Mouse (Mus musculus): ENCODE data around the gene Muc3.
"Not testable (repeated sequence)": the region's sequence is repeated elsewhere in the genome, so short reads cannot be mapped to it uniquely, and the experiment has no call there.

Muc3 gene

DNA sequence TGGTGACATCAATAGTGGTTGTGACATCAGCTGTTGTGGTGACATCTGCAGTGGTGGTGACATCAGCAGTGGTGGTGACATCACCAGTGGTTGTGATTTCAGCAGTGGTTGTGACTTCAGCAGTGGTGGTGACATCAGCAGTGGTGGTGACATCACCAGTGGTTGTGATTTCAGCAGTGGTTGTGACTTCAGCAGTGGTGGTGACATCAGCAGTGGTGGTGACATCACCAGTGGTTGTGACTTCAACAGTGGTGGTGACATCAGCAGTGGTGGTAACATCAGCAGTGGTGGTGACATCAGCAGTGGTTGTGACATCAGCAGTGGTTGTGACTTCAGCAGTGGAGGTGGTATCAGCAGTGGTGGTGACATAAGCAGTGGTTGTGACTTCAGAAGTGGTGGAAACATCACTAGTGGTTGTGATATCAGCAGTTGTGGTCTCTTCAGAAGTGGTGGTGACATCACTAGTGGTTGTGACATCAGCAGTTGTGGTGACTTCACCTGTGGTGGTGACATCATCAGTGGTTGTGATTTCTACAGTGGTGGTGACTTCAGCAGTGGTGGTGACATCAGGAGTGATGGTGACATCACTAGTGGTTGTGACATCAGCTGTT, at the start of gene Muc3:
Muc3 (minus strand) TSS at position 51 of the 611 bp plus-strand sequence.
- in situ Hi-C loops (cut with MboI; ENCODE audit: low pct_unique_long_range_greater_than_20kb in 1 of 2, low sequenced_read_pairs in 2 of 2, unreplicated experiment in 1 of 2) = not testable (repeated sequence)

DNA sequence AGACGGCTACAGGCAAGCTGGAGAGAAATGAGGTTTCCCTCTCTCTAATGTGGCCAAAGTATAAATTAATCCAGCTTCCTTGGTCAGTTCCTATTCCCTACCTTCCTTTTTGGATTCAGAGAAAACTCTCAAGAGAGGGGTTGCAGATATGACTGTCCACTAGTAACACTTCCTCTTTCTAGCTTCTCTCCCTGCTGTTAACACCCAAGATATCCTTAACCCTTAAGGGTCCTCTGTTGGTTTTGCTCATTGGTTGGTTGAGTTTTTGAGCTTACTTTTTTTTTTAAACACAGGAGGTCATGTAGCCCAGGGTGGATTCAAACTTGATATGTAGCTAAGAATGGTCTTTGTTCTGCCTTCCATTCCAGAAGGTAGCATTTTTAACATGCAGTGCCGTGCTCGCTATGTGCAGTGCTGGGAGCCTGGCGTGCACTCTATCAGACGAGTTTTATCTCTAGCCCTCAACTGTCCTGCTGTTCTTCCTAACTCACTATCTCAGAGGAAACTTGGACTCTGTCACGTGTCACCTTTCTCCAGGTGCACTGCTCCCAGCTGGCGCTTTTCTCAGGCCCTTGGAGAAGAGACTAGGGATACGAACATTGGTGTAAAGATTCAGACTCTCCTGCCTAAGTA, 45.5 kb upstream of the Muc3 start:
- in situ Hi-C loops (cut with MboI; ENCODE audit: low pct_unique_long_range_greater_than_20kb in 1 of 2, low sequenced_read_pairs in 2 of 2, unreplicated experiment in 1 of 2) = no loop called here

DNA sequence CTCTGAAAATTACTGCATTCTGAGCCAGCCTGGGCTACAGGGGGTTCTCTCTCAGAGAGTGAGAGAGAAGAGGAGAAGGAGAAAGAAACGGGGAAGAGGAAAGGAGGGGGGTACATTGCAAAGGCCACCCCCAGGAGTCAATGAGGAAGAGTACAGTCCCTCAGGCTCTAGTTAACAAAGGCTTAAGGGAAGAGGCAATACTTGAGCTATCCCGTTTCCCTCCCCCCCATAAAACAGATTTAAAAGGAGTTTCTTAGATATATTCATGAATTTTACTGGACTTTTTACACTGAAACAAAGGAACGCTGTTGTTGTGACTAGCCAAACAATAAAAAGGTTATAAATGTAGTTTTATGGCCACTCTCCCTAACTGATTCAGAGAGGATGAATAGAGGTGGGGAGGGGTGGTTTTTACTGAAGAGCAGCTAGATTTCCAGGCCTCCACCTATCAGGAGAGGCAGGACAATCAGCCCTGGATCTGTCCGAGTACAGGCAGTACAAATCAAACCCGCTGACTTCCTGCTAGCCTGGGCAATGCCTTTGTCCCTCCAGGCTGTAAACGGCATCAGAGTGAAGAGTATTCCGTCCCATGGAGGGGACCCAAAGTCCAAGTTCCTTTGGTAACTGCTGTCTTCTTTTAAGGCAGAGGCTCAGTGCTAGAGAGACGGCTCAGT, 44.3 kb upstream of the Muc3 start:
- in situ Hi-C loops (cut with MboI; ENCODE audit: low pct_unique_long_range_greater_than_20kb in 1 of 2, low sequenced_read_pairs in 2 of 2, unreplicated experiment in 1 of 2) = no loop called here

DNA sequence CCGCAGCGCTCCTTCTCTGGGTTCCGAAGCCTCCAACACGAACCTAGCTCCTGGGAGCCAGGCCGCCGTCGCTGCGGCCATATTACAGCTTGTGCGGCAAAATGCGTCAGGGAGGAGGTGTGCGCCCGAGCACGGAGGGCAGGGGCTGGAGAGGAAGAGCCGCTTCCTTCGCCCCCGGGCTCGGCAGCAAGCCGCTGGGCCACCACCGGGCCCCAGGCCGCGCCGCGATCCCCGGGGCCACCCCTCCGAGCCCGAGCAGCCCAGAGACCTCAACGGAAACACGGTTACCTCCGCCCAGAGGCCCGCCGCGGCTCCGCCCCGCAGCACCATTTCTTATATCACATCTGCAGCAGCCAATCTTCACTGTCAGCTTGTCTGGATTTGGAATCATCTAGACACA, 40.2 kb upstream of the Muc3 start:
- in situ Hi-C loops (cut with MboI; ENCODE audit: low pct_unique_long_range_greater_than_20kb in 1 of 2, low sequenced_read_pairs in 2 of 2, unreplicated experiment in 1 of 2) = no loop called here

DNA sequence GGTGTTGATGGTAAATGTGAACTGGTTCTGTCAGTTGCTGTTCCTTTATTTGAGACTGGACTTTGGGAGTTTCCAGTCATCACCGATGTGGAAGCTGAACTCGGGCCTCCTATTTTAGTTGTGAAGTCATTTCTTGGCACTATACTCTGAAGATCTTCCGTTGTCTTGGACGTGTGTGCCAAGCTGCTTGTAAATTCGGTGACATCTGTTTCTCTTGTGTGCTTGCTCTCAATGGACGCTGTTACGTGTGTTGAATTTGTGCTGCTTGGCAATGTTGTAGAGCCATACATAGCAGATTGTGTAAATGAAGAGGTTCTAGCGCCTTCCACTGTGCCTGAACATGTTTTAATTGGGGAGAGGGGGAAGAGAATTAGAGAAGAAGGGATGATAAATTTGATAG, 36.2 kb upstream of the Muc3 start:
- in situ Hi-C loops (cut with MboI; ENCODE audit: low pct_unique_long_range_greater_than_20kb in 1 of 2, low sequenced_read_pairs in 2 of 2, unreplicated experiment in 1 of 2) = no loop called here

DNA sequence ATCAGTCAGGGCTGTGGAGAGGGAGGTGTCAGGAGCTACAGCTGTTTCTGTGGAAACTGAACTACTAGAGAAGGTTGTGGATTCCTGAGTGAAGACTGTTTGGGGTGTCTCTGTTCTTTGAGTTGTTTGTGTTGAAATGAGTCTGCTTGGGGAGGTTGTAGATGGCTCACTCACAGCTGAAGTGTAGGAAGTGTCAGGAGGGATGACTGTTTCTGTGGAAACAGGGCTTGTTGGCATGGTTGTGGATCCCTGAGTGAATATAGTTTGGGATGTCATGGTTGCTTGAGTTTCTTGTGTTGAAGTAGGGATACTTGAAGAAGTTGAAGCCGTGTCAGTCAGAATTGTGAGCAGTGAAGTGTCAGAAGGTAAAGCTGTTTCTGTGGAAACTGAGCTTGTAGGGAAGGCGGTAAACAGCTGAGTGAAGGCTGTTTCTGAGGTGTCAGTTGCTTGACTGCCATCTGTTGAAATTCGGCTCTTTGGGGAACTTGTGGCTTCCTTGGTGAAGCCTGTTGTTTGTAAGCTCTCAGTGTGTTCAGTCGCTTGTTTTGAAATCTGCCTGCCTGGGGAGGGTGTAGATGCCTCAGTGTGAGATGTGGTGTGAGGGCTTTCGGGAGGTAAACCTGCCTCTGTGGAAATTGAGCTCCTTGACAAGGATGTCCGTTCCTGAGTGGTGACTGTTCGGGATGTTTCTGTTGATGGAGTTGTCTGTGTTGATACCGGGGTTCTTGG, 30.7 kb upstream of the Muc3 start:
- in situ Hi-C loops (cut with MboI; ENCODE audit: low pct_unique_long_range_greater_than_20kb in 1 of 2, low sequenced_read_pairs in 2 of 2, unreplicated experiment in 1 of 2) = no loop called here

DNA sequence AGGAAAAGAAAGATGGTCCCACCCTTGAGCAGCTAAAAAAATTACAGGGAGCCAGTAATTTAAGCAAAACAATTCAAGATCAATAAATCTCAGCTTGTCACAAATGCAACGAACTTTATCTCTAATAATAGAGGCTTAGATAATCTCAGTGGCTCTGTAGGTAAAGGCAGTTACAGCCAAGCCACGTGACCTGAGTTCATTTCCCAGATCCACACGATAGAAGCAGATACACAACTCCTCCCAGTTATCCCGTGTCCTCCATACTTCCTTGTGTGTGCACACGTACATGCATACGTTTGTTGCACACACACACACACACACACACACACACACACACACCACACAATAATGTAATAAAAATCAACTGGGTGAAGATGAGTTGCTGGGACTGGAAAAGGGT, 24.8 kb upstream of the Muc3 start:
- in situ Hi-C loops (cut with MboI; ENCODE audit: low pct_unique_long_range_greater_than_20kb in 1 of 2, low sequenced_read_pairs in 2 of 2, unreplicated experiment in 1 of 2) = no loop called here

DNA sequence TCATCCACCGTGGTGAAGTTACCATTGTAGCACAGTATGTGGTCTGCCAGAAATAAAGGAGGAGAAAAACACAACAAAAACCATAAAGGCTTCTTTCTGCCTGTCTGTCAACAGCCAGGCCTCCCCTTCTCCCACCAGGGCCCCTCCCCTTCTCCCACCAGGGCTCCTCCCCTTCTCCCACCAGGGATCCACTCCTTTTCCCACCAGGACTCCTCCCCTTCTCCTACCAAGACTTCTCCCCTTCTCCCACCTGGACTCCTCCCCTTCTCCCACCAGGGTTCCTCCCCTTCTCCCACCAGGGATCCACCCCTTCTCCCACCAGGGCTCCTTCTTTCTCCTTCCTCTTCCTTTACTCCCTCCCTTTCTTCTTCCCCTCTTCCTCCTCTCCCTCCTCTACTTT, 23.5 kb upstream of the Muc3 start:
- in situ Hi-C loops (cut with MboI; ENCODE audit: low pct_unique_long_range_greater_than_20kb in 1 of 2, low sequenced_read_pairs in 2 of 2, unreplicated experiment in 1 of 2) = no loop called here

DNA sequence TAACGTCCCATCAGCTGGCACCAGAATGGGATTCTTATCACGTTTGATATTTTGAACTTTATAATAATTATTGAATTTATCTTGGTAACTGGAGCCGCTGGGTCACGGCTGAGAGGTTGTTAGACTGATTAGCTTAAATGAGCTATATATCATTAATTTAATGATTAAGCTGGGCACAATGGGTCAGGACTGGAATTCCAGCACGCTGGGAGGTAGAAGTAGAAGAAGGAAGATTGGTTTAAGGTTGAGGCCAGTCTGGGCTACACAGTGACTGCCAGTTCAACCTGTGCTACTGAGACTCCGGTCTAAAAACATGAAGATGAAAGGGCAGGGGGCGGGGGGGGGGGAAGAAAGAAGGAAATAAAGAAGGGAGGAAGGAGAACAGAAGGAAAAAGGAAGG, 22.4 kb upstream of the Muc3 start:
- in situ Hi-C loops (cut with MboI; ENCODE audit: low pct_unique_long_range_greater_than_20kb in 1 of 2, low sequenced_read_pairs in 2 of 2, unreplicated experiment in 1 of 2) = no loop called here

DNA sequence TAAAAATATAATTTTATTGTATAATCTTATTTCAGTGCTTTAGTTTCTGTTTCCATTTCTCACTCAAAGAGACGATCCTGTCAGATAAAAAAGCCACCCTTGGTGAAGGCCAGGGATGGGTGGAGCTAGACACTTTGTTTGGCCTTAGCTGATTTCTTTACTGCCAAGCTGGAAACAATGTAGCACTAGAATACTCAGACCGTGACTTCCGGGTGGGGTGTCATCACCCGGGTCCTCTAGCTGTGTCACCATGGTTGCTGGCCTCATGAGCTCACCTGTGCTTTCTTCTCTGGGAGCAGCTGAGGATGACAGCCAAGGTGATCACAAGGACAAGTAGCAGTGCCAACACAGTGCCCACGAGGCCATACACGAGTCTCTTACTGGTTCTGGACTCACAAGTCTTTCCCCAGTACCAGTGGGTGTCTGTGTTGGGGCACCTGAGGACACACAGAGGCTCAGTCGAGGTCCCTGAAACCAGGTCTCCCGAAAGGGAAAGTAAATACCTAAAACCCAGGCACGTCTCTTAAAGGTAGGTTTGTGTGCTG, 21.8 kb upstream of the Muc3 start:
- in situ Hi-C loops (cut with MboI; ENCODE audit: low pct_unique_long_range_greater_than_20kb in 1 of 2, low sequenced_read_pairs in 2 of 2, unreplicated experiment in 1 of 2) = no loop called here

DNA sequence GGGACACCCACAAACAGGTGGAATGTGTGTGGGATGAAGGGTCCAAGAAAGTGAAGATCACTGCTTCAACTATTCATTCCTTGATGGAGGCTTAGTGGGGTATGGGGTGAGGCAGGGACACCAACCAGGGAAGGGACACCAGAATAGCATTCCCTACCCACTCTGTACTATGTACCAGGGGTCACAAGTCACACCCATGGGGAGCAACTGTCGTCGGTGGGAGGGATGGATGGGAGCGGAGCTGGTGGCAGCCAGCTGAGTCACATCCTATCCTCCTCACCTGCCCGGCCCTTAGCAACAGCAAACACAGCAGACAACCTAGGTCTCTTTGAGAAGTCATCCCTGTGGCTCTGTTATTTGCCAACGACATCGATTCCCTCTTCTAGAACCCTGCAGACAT, 18.4 kb upstream of the Muc3 start:
- in situ Hi-C loops (cut with MboI; ENCODE audit: low pct_unique_long_range_greater_than_20kb in 1 of 2, low sequenced_read_pairs in 2 of 2, unreplicated experiment in 1 of 2) = no loop called here

DNA sequence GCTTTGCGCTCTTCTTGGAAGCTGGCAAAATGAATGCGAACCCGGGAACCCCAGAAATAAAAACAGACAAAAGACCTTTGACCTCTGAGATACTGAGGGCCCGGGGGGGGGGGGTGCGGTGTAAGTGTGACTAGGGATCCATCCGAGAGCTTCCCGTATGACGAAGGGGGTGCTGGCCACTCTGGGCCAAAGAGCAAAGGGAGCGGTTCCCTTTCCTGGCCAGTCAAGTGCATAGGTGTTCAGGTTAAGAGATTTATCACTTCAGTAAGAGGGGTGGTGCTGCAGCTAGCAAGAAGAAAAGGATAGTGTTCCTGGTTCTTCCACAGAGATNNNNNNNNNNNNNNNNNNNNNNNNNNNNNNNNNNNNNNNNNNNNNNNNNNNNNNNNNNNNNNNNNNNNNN, 16.9 kb upstream of the Muc3 start:
- in situ Hi-C loops (cut with MboI; ENCODE audit: low pct_unique_long_range_greater_than_20kb in 1 of 2, low sequenced_read_pairs in 2 of 2, unreplicated experiment in 1 of 2) = no loop called here

DNA sequence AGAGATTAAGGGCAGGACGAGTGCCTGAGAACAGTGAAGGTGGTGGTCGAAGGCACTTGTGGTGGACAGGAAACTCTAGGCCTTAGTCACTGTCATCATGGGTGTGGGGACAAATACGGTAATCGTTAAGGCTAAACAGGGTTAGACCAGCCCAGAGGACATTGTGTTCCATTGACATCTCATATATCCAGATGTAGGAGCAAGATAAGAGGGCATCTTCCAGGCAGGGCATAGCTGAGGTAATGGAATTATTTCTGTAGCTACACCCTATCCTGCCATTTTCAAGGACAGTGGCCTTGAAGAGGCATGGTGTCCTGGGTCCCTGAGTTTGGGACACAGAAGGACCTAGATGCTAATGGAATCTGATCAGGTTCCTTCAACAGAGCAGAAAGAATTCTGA, 12.7 kb upstream of the Muc3 start:
- in situ Hi-C loops (cut with MboI; ENCODE audit: low pct_unique_long_range_greater_than_20kb in 1 of 2, low sequenced_read_pairs in 2 of 2, unreplicated experiment in 1 of 2) = no loop called here

DNA sequence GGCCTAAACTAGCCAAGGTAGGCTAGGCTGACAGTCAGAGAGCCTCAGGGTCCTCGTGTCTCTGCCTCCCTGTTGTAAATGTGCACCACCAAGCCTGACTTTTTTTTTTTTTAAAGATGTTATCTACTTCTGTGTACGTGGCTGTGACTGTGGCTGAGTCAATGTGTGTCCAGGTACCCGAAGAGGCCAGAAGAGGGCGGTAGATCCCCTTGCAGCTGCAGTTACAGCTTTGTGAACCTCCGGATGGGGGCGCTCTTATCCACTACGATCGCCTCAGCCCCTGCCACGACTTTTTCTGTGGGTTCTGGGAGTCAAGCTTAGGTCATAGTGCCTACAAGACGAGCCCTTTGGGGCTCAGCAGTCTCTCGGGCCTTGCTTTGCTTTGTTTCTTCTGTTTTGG, 10.3 kb upstream of the Muc3 start:
- in situ Hi-C loops (cut with MboI; ENCODE audit: low pct_unique_long_range_greater_than_20kb in 1 of 2, low sequenced_read_pairs in 2 of 2, unreplicated experiment in 1 of 2) = no loop called here

DNA sequence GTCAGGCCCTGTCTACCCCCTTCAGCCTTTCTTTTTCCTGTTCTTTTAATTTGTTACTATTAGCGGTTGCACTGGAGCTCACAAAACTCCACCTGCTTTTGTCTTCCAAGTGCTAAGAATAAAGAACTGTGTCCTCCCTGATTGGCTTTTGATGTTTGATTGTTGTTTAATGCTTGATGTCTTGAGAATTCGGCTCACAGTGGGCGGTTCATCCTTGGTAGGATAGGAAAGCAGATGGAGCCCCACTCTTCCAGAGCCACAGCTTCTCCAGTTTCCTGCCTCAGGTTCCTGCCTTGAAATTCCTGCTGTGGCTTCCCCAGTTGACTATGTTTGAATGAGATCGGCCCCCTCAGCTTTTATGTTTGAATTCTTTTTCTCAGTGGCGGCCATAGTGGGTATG, 4.2 kb upstream of the Muc3 start:
- in situ Hi-C loops (cut with MboI; ENCODE audit: low pct_unique_long_range_greater_than_20kb in 1 of 2, low sequenced_read_pairs in 2 of 2, unreplicated experiment in 1 of 2) = no loop called here

DNA sequence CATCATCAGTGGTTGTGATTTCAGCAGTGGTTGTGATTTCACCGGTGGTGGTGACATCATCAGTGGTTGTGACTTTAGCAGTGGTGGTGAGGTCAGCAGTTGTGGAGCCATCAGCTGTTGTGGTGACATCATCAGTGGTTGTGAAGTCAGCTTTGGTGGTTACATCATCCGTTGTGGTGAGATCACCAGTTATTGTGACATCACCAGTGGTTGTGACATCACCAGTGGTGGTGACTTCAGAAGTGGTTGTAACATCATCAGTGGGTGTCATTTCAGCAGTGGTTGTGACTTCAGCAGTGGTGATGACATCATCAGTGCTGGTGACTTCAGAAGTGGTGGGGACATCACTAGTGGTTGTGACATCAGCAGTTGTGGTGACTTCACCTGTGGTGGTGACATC, 3.5 kb upstream of the Muc3 start:
- in situ Hi-C loops (cut with MboI; ENCODE audit: low pct_unique_long_range_greater_than_20kb in 1 of 2, low sequenced_read_pairs in 2 of 2, unreplicated experiment in 1 of 2) = no loop called here

DNA sequence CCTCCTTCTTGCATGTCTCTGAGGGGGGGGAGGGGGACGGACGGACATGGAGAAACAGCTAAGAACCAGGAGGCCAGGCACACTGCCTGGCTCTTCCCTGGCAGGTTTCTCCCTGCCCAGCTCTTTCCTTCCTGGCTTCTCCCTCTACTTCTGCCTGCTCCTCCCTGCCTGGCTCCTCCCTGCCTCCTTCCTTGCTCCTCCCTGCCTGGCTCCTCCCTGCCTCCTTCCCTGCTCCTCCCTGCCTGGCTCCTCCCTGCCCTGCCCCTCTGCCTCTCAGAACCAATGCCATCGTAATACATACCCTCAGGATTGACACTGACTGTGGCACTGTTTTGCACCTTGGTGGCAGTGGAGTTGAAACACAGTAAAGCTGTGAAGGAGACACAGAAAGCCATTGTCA, 8.3 kb downstream of the Muc3 start:
- in situ Hi-C loops (cut with MboI; ENCODE audit: low pct_unique_long_range_greater_than_20kb in 1 of 2, low sequenced_read_pairs in 2 of 2, unreplicated experiment in 1 of 2) = no loop called here

DNA sequence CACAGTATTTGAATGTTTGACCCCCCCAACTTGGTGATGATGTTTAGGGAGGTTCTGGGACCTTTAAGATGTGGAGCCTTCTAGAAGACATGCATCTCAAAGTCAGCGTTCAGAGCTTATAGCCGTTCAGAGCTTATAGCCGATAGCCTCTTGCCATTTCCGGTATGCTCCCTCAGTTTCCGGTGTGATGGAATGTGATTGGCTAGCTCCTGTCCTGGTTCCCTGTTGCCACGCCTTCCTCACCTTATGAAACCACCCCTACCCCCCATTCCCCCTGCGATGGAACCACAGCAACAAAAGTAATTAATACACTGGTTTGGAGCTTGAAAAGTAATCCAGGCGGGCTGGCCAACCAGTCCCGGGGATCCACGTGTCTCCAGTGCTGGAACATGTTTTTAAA, 10.1 kb downstream of the Muc3 start:
- in situ Hi-C loops (cut with MboI; ENCODE audit: low pct_unique_long_range_greater_than_20kb in 1 of 2, low sequenced_read_pairs in 2 of 2, unreplicated experiment in 1 of 2) = no loop called here

DNA sequence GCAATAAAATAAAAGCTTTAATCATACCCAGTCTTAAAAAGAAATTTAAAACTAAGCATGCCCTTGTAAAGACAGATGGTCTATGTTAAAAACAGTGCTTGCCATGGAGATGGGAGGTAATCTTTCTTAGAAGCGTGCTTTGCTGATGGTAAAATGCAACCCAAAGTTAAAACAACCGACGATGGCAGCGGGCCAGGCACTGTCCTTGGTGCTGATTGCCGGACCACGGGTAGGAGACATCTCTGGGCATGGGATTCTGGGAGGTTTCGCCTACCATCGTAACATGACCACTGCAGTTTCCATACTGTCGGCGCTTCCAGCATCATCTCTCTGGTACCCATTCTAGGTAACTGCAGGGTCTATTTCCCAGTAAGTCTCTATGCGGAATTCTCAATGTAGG, 14.2 kb downstream of the Muc3 start:
- in situ Hi-C loops (cut with MboI; ENCODE audit: low pct_unique_long_range_greater_than_20kb in 1 of 2, low sequenced_read_pairs in 2 of 2, unreplicated experiment in 1 of 2) = no loop called here

Measured in mouse embryonic stem cell (cell line).